Mouse (Mus musculus): ENCODE measurements at regions not wholly inside any gene's neighbourhood (a gene's known extent, or its start where the extent isn't known, plus 50 kb on each side); places are given as distances from the start of the nearest gene placed in this dataset.

GRCm38 (mm10) chr5:91713020-91713419 is 195.6 kb downstream of the Parm1 start:
- no peak for TF ChIP-seq POLR2A (IDR thresholded peaks at IDR 0.05; ENCODE audit: control insufficient read depth, extremely low read depth, insufficient read depth, low read length, poor library complexity)
- no peak for TF ChIP-seq CTCF (IDR thresholded peaks at IDR 0.05; ENCODE audit: borderline replicate concordance, control insufficient read depth, extremely low read depth, insufficient read depth, low read length, poor library complexity)

All from thymus, adult 2 months (tissue).